Mouse (Mus musculus) cerebellum, adult 2 months (tissue): ENCODE data around the gene Prex1.

Source experiments
- CTCF ChIP-seq: fragments of 200-500 bp; IDR thresholded peaks from 2 replicates; pipeline ENCODE4 v1.5.1; 2011; ENCODE audit warnings: low read depth, mild to moderate bottlenecking, control low read depth, low read length, moderate library complexity, borderline replicate concordance; ENCODE audit not compliant: insufficient read depth
- POLR2A ChIP-seq: fragments of 200-500 bp; IDR thresholded peaks from 2 replicates; pipeline ENCODE4 v1.6.1; 2011; ENCODE audit warnings: low read length, control low read depth, borderline replicate concordance; ENCODE audit not compliant: insufficient read depth

GRCm38 (mm10) chr2:166754194-166754593 is 40.6 kb upstream of the Prex1 start:
- TF ChIP-seq CTCF = no peak
- TF ChIP-seq POLR2A = no peak
